8 mouse cellular contexts compared by ENCODE assay signal in genomic region chr13:23396246-23396703, GRCm38 (mm10). TPM values are rescaled to one million over a fixed set of nuclear protein-coding genes. Genes with fewer than 3 reads are reported as not detected.
A peak's percentile ranks its signal among the peaks of the same experiment; 100 is the strongest.
DNase-seq lines count a peak whose midpoint lies in the region; ATAC-seq and TF ChIP-seq lines count a peak whose summit lies in the region.

No protein-coding gene starts in this region.

- H3K4me2 ChIP-seq in forebrain, embryonic 13.5 days: peak overlapping the region; percentile 73
- peak overlapping the region; percentile 81 for H3K4me2 ChIP-seq in midbrain, embryonic 12.5 days (replicated peaks)

- DNase-seq in cerebellum, postnatal 25 days: peak; percentile 18 to 21
- DNase-seq in cerebellum, adult 9-11 months: no peak
- DNase-seq in kidney, postnatal 14 days: peak; percentile 10
- DNase-seq in layer of hippocampus, adult 9-11 months: no peak

- no peak for TF ChIP-seq CTCF in E14TG2a.4 (conservative IDR thresholded peaks at IDR 0.05; ENCODE audit: low read length)

- H3K36me3 ChIP-seq in E14TG2a.4 (ENCODE audit: insufficient read depth, low read length): no peaks in the 10 kb centered on the region
- H3K36me3 ChIP-seq in forebrain, embryonic 13.5 days (ENCODE audit: poor library complexity, severe bottlenecking): no peaks in the 10 kb centered on the region
- H3K36me3 ChIP-seq in midbrain, embryonic 12.5 days: no peaks in the 10 kb centered on the region

- H3K4me1 ChIP-seq in E14TG2a.4 (replicated peaks; ENCODE audit: low read depth, low read length): peaks cover 11% of the 10 kb centered on the region
- peaks cover 4% of the 10 kb centered on the region; the same call in 1 of the 2 replicates for H3K4me1 ChIP-seq in forebrain, embryonic 13.5 days
- H3K4me1 ChIP-seq in midbrain, embryonic 12.5 days: peaks cover 12% of the 10 kb centered on the region

- H3K27ac ChIP-seq in forebrain, embryonic 13.5 days: no peak overlapping the region
- no peak overlapping the region for H3K27ac ChIP-seq in midbrain, embryonic 12.5 days (replicated peaks)

- peaks cover 55% of the 10 kb centered on the region for H3K27me3 ChIP-seq in E14TG2a.4 (ENCODE audit: insufficient read depth, low read length)
- H3K27me3 ChIP-seq in forebrain, embryonic 13.5 days: peaks cover 52% of the 10 kb centered on the region
- peaks cover 57% of the 10 kb centered on the region for H3K27me3 ChIP-seq in midbrain, embryonic 12.5 days

- peak overlapping the region; percentile 78 for H3K4me3 ChIP-seq in E14TG2a.4 (replicated peaks; ENCODE audit: low read length)
- peak overlapping the region; percentile 44 for H3K4me3 ChIP-seq in forebrain, embryonic 13.5 days
- H3K4me3 ChIP-seq in midbrain, embryonic 12.5 days: peak overlapping the region; percentile 48

- 0 out of 2 replicates have a peak, but pooled peaks have one; percentile 38 for ATAC-seq in forebrain, embryonic 13.5 days
- ATAC-seq in midbrain, embryonic 12.5 days (ENCODE audit: low FRiP score, low read depth): peak; percentile 62
- no peak for ATAC-seq in frontal cortex, adult (ENCODE audit: low TSS enrichment)

- WGBS in forebrain, embryonic 13.5 days: under 1% methylated on average over 31 of the region's 31 CpGs
- WGBS in midbrain, embryonic 12.5 days: under 1% methylated on average over 31 of the region's 31 CpGs

- H3K9ac ChIP-seq in forebrain, embryonic 13.5 days: peak overlapping the region; percentile 55
- peak overlapping the region; percentile 44; the same call in 1 of the 2 replicates for H3K9ac ChIP-seq in midbrain, embryonic 12.5 days (replicated peaks)

- H3K9me3 ChIP-seq in E14TG2a.4 (ENCODE audit: low read length): no peaks in the 10 kb centered on the region
- H3K9me3 ChIP-seq in forebrain, embryonic 13.5 days (replicated peaks): no peaks in the 10 kb centered on the region
- no peaks in the 10 kb centered on the region for H3K9me3 ChIP-seq in midbrain, embryonic 12.5 days

RNA-seq across cellular contexts. Expression of gene Zfp322a, which starts 27.3 kb away (rescaled TPM):
- polyA plus RNA-seq in forebrain, embryonic 13.5 days (2015; fragmentation: Nextera tagmentation; extraction: Ambion mirVana): 61.4 and 61.8 TPM in 2 replicates
- polyA plus RNA-seq in midbrain, embryonic 12.5 days (2016; fragmentation: Nextera tagmentation; extraction: Ambion mirVana): 66.1 and 66.9 TPM in 2 replicates

RNA-seq across cellular contexts. Expression of gene Abt1, which starts 27.4 kb away (rescaled TPM):
- polyA plus RNA-seq in forebrain, embryonic 13.5 days (2015; fragmentation: Nextera tagmentation; extraction: Ambion mirVana): 12.4 and 13.4 TPM in 2 replicates
- 10.1 and 12.3 TPM in 2 replicates for polyA plus RNA-seq in midbrain, embryonic 12.5 days (2016; fragmentation: Nextera tagmentation; extraction: Ambion mirVana)

Comparison
In these comparisons a context has a peak if more than half of its experiments do, and no peak if none do; other contexts are left out.
1. DNase-seq: peak in cerebellum, postnatal 25 days (2 of 2) and kidney, postnatal 14 days (single experiment); none in cerebellum, adult 9-11 months (single experiment) and layer of hippocampus, adult 9-11 months (single experiment).
2. Peak in every context shown above with its lines, with median percentiles within 50 percentile points of each other: H3K4me3 ChIP-seq.